Mouse (Mus musculus) frontal cortex, postnatal 25 days (tissue): ENCODE data around the gene Wnk1.

ENCODE experiments used
- DNase-seq, 2 experiments: peaks; one replicate each; pipeline ENCODE4 v3.0.0; 2022; ENCODE audit warnings: low spot score in 2 of 2

Wnk1 gene

DNA sequence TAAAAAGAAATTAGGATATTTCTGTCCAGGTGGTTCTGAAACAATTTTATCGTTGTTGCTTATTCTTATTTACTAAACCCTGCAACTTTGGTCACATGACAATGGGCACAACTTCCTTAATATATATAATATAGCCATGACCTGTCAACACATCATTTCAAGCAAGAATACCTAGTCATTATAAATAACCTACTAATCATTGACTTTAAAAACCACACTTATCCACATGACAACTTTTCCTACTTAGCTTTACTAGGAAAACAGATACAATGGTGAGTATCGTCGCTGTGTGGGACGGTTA is 2.0 kb upstream of the Wnk1 start:
- DNase-seq = no peak

DNA sequence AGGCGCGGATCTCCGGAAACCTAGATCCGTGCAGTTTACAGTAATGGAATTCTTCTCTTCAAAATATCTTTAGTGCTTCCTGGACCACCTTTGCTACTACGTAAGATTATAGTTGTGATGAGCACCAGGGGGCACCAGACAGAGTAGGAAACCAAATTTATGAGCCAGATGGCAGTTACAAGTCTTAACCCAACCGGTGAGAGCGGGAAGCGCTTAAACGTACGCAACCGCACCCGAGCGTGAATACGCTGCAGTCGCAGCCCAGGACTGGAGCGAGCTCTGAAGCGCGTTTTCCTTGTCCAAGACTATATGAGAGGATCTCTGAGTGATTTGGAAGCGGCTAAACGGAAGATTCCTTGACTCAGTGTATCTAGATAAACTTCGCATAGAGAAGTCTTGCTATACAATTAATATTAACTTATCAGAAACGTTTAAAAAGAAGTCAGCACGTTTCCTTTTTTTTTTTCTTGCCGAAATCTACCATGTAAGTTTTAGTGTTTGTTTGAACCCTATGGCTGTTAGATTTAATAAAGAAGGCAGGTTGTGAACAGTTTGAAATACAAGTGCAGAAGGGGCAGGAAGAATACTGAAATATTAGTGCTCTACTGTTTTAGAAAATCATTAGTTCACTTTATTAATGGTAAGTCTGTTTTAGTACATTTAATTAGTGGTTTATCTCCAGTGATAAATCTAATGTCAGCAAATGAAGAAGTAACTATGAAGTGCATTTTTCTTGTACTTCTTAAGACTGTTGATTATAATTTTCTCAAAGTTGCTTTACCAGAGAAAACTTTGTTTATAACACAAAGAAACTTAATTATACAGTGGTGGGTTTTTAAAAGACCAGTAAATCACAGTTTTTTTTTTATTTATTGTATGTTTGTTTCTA is 1.4 kb upstream of the Wnk1 start:
- DNase-seq = peak; percentile 66 to 69

DNA sequence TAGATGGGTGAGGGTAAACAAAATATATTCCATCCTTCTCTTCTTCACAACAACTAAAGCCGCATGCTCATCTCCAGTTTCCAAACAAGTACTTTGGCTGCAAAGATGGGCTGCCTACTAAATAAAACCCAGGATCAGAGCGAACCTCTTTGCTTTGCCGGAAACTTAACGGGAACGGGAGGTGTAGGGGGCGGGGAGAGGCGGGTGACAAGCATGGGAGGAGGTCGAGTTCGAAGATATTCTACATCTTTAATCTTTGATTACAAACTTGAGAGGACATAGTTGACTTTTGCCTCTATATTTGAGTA is 738 bp upstream of the Wnk1 start:
- no peak for DNase-seq

DNA sequence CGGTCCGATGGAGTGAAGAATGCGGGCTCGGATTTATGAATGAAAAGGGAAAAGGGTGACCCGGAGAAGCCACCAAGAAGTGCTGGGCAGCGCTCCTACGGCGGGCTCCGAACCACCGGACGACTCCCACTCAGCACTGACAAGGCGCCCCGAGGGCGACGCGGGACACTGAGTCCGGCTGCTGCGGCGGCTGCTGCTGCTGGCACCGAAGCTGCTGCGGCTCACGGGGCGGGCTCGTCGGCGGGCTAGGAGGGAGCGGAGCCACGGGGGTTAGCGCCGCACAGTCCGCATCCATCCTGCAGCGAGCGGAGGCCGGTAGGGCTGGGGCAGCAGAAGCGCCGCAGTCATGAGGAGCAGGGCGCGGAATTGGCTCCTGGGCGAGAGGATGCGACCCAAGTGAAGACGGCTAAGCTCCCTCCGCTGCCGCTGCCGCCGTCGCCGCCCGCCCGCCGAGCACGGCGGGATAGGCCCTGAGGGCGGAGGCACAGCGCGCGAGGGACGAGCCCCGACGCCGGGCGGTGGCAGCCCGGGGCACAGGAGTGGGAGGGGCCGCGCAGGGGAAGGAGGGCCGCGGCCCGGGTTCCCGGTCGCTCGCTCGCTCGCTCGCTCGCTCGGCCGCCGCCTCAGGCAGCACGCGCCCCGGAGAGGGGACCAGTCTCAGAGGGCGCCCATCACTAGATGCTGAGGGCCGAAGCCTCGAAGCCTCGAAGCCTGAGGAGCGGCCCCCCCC is 671 bp downstream of the Wnk1 start:
- peak; percentile 26 to 27 for DNase-seq

DNA sequence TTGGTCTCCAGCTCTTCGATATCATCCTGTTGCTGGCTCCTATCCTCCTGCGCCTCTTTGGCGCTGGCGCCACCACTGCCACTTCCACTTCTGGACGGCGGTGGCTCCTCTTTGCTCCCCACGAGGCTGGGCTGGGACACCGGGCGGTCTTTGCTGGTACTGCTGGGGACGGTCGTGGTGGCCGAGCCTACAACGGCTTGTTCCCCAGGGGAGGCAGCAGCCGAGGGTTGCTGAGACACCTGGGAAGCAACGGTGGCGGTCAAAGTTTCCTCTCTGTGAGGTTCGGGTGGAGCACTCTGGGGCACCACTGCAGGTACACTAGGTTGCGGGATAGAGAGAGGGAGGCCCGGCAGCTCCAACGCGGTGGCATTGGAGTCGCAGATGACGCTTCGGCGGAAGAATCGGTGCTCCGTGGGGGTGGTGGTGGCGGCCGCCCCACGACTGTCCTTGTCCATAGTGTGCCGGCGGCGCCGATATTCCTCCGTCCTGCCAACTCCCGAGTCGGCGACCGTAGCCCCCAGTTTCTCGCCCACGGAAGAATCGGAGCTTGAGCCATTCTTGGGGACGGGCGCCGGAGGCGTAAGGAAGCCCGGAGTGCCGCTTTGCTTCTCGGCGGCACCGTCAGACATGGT is 1.4 kb downstream of the Wnk1 start:
- DNase-seq = peak; percentile 28 to 34

DNA sequence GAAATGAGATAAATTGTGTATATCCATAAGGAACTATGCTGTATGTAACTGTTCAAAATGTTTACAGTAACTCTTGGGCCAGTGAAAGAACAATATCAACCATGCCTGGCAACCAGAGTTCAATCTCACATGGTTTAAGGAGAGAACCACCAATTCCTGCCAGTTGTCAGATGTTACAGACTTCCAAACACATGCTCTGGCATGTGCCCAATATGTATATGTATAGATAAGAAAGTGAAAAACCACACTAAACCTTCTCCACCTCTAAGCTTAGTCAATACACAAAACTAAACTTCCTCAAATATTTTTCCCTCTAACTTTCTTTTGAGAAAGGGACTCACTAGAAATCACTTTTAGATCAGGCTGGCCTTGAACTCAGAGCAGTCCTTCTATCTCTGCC is 13.9 kb downstream of the Wnk1 start:
- DNase-seq = no peak

DNA sequence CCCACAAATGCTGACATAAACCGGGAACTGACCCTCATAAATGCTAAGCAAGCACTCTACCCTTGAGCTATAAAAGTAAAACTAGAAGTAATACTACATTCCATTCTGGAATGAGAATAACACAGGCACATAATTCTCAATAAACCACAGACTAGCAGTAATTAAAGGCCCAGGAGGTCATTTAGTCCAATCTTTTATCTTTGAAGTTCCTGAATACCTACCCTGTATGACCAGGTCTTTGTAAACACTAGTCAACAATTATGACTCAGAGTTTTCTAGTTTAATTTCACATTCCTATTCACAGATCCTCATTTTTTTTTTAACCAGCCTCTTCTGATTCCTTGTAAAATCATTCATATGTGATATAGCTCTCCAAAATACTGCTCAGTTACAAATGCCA is 14.7 kb downstream of the Wnk1 start:
- DNase-seq = no peak

DNA sequence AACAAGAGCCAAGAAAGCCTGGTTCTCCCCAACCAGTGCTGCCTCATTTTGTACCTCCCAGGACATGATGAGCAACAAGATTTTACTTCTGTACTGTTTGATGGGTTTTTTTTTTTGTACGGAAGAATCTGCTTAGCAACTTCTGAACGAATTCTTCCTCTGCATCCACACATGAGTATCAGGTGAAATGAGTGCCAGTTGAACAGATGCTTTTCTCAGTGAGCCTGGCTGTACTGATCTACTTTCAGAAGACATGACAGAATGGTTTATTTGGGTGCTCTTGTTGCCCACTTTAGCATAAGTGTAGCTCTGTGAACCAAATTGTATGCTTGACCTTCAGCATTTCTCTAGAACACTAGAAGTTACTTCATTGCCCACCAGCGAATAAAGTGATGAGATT is 16.4 kb downstream of the Wnk1 start:
- no peak for DNase-seq

DNA sequence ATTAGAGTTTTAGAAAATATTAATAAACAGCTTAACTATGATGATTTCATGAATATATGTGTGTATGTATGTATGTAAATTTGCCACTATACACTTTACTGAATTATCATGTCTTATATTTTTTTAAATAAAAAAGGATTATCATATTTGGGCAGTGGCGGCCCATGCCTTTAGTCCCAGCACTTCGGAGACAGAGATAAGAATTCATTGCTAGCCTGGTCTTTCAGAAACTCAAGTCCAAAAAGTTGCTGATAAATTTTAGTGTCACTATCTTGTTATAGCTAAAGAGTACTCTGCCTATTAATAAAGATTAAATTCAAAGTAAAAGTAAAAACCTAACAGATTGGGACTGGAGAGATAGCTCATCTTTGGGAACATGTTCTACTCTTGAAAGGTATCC is 18.8 kb downstream of the Wnk1 start:
- DNase-seq = no peak

DNA sequence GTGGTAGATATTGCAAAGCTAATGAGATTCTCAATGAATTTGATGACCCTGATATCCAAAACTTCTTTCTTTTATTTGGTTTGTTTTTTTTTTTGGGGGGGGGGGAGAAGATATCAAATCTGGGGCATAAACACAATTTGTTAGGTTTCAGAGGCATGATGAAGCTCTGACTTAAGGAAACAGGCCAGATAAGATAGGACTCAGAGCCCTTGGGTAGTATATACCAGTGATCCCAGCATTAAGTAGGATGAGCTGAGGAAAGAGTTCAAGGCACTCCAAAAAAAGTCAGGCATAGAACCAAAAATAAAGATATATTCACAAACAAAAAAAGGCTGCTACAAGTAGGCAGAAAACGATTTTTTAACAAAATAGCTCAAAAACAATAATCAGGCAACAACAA is 25.3 kb downstream of the Wnk1 start:
- no peak for DNase-seq

DNA sequence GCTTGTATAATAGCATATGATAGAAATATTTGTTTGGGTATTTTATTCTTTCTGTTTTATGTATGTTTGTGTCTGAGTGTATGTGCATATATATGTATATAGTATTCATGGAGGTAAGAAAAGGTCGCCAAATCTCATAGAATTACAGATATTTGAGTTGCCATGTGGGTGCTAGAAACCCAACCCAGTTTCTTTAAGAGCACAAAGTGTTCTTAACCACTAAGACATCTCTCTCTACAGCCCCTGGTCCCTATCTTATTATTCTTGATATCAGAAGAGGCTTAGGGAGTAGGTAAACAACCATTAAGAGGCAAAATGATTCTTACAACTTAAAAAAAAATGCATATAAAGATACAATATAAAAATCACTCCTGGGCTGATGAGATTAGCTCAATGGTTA is 27.0 kb downstream of the Wnk1 start:
- DNase-seq = no peak

DNA sequence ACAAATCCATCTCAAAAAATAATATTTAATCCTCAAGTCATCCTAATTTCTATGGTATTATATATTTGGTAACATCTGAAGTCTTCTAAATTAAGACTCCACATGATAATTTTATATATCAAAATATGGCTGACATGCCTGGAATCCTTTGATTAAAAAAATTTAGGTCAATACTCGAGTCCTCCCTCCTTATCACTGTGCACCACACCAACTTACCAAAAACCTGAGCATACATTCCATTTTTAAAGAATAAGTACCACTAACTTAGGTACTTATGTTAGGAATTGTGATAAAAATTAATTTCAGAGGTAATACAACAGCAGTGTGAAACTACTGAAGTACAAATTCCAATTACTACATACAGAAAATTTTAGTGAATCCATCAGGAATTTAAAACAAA is 27.5 kb downstream of the Wnk1 start:
- no peak for DNase-seq

DNA sequence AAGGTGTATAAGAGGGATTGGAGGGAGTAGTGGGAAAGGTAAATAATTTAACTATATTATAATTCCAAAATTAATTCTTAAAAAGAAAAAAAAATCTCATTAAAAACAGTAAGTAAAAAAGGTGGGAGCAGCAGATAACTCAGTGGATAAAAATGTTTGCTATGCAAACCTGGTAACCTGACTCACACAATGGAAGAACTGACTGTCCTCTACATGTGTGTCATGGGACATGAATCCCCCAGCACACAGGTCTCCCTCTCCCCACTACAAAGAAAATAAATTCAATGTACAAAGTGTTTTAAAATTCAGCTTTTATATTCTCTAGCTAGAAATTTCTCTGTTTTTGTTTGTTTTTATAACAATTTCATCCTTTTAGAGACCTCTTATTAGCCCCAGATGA is 27.9 kb downstream of the Wnk1 start:
- no peak for DNase-seq

DNA sequence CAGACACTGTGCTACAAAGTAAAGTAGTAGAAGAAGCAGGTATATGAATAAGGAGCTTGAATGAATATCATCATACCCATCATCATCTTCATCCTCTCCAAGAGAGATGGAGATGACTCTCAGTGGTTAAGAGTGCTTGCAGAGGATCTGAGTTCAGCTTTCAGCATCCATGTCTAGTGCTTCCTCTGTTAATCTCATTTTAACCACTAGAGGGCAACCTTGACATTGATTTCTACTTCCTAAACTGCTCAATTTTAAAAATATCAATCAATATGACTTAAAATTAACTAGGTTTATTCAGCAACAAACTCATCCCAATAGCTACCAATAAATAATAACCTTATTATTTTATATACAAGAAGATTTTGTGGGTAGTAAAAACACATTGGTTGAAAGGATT is 36.8 kb downstream of the Wnk1 start:
- DNase-seq = no peak

DNA sequence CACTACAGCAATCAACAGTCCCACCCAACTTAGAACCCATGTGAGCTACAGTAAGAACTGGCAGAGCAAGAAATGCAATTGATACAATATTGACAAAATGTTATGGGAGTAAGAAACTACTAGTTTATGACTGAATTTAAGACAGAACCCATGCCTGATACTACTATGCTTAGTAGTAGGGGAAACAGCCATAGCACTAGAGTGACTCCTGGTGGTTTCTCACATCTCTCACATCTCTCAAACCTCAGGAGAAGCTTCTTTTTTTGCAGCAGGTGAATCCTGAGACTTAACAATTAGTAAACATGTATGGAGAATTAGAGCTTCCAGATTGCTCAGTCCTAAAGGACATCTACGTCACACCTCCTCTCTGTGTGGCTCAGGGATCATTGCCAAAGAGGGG is 42.0 kb downstream of the Wnk1 start:
- DNase-seq = no peak

DNA sequence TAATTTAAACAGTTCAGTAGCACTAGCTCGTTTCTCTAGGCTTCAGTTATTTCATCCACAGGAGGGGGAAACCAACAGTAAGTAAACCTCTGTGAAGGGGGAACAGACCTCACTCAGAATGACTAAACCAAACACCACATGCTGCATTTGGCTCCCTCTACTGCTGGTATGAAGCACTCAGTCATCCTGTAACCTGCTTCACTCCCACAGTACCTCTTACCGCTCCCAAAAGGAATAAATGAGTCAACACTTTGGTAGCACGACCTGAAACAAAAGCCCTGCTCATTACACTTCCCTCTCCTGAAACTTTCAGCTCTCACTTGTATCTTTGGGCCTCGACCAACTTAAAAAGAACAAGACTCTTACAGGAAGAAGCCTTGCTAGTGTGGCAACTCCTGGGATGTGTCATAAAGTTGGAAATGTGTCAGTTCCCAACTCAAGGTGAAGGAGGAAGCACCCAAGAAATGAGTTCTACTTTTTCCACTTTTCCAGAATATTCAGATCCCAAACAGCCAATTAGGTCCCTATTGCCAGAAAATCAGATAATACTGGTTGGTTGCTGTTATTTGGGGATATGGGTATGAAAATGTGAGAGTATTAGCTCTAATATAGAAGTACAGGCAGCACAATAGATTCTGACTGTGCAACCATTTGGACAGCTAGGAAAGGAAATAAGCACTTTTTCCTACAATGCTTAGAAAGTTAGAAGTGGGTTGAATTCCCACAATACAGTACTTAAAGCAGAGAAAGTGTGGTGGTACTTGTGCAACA is 114.1 kb downstream of the Wnk1 start:
- DNase-seq = no peak

DNA sequence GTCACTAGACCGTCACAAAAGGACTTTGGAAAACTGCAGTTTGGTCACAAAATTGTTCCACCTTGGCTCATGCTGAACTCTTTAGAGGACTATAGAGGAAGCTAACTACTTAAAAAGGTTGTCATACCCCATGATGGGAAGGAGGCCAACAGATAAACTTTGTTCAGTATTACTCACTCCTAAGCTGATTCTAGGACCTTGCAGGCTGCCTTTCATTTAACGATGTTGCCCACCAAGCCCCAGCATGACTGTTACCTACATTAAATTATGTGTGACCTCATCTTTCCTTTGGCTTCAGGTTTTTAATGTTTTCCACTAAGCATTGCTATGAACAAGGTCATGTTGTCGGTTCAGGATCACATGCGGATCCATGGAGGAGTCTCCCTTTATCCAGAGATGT is 115.9 kb downstream of the Wnk1 start:
- no peak for DNase-seq

DNA sequence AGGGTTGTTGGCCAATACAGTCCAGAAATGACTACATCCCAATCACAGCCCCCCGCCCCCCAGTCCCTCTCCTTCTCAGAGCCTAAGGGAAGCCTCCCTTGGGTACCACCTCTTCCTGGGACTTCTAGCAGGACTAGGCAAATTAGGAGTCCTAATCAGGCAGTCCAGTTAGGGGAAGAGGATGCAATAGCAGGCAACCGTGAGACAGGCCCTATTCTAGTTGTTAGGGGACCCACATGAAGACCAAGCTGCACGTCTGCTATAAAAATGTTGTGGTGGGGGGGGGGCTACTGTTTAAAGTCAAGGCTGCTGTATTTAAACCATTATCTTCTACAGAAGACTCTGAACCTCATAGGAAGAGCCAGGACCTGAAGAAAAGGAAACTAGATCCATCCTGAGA is 116.3 kb downstream of the Wnk1 start:
- DNase-seq = no peak

DNA sequence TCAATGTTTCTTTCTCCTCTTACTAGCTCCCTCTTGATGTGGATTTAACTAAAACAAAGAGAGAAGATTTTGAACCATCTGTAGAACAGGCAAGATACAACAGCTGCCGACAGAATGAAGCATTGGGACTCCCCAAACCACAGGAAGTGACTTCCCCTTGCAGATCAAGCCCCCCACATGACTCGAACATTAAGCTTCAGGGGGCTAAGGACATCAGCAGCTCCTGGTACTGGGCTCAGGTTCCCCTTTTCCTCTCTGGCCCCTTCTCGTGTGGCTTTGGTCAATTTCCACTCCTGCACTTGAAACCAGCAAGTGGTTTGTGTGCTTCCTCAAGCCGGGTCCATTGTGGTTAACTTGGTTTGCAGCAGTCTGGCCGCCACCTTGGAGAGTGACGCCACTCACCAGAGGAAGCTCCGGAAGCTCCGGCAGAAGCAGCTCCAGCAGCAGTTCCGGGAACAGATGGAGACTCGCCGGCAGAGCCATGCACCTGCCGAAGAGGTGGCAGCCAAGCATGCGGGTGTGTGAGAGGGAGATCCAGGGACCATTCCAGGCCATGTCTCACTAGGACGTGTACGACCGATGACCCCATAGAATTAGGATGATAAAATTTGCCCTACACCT is 119.8 kb downstream of the Wnk1 start:
- no peak for DNase-seq

DNA sequence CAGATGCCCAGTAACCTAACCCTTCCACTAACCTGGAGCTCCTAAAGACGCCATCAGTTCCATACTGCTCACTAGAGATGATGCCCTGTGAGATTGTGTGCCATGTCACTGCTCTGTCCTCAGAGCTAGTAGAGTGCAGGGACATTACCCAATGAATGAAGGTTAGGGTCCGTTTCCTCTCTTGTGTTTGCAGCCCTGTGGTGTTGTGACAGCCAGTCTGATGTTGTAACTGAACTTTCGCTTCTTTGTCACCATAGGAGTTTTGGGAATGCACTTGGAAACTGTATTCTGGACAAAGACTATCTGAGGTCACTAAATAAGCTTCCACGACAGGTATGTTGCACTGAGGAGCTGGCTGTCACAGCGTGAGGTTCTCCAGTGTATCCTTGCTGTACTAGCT is 122.8 kb downstream of the Wnk1 start:
- DNase-seq = no peak

DNA sequence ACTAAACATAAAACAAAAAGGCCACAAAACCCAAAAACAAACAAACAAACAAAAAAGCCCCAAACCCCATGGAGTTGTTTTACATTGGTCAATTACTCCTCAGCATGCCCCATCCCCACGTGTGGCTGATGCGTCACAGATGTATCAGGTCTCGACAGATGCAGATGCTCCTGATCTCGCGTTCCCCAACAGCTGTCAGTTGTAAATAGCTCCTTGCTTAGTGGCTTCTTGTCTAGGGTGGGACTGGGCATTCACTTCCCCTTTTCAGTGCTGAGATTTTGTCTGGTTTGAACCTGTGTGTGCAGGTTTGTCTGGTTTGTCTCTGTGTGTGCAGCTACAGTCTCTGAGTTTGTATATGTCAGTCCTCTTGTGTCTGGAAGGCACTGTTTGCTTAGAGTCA is 126.4 kb downstream of the Wnk1 start:
- DNase-seq = no peak

DNA sequence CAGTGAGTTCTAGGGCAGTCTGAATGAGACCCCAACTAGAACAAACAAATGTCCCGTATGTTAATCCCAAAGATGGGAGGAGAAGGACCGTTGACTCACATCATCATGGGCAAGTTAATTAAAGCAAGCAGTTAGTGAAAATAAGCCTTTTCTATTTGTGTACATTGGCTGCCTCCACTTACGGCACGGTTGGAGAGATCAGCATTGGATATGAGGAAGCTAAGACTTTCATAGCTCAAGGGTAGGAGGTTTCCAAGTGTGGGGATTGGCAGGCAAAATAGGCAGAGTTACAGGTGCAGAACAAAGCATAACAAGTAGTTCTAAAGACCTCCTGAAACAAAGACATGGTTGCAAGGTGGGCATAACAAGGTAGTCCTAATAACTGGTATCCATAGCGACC is 133.0 kb downstream of the Wnk1 start:
- no peak for DNase-seq
